21 mouse cellular contexts compared by ENCODE assay signal in genomic region chr6:141136664-141137375, GRCm38 (mm10).
DNase-seq lines count a peak whose midpoint lies in the region; ATAC-seq lines count a peak whose summit lies in the region.
"Had no signal": no experiment of that assay in that cellular context is flagged by ENCODE, and none has a peak within 500 bp of the region (broad histone marks: within the 10 kb centered on the region; RNA-seq: fewer than 3 reads in every experiment).

No protein-coding gene starts in this region.

- H3K9me3 ChIP-seq in hindbrain, embryonic 15.5 days = no peaks in the 10 kb centered on the region
- no peaks in the 10 kb centered on the region for H3K9me3 ChIP-seq in hindbrain, embryonic 12.5 days (replicated peaks)
- no peaks in the 10 kb centered on the region for H3K9me3 ChIP-seq in midbrain, embryonic 10.5 days (replicated peaks)
- no peaks in the 10 kb centered on the region for H3K9me3 ChIP-seq in midbrain, embryonic 15.5 days
- H3K9me3 ChIP-seq in embryonic facial prominence, embryonic 13.5 days = no peaks in the 10 kb centered on the region
- H3K9me3 ChIP-seq in intestine, embryonic 16.5 days (ENCODE audit: control insufficient read depth, low read length) = no peaks in the 10 kb centered on the region
- H3K9me3 ChIP-seq: forebrain, embryonic 13.5 days; limb, embryonic 10.5 days; stomach, embryonic 15.5 days had no signal

- no peak overlapping the region for H3K4me2 ChIP-seq in hindbrain, embryonic 15.5 days
- no peak overlapping the region for H3K4me2 ChIP-seq in hindbrain, embryonic 12.5 days (replicated peaks)
- no peak overlapping the region for H3K4me2 ChIP-seq in midbrain, embryonic 15.5 days
- H3K4me2 ChIP-seq in embryonic facial prominence, embryonic 13.5 days = no peak overlapping the region
- H3K4me2 ChIP-seq in intestine, embryonic 16.5 days (ENCODE audit: low read depth, low read length) = no peak overlapping the region
- H3K4me2 ChIP-seq: forebrain, embryonic 13.5 days; heart, embryonic 11.5 days; liver, embryonic 11.5 days; stomach, embryonic 15.5 days had no signal

- H3K4me1 ChIP-seq in hindbrain, embryonic 15.5 days (replicated peaks) = no peaks in the 10 kb centered on the region
- peaks cover 3% of the 10 kb centered on the region; the same call in 1 of the 2 replicates for H3K4me1 ChIP-seq in hindbrain, embryonic 12.5 days
- H3K4me1 ChIP-seq in midbrain, embryonic 10.5 days = peaks cover 10% of the 10 kb centered on the region
- no peaks in the 10 kb centered on the region for H3K4me1 ChIP-seq in midbrain, embryonic 15.5 days
- H3K4me1 ChIP-seq in embryonic facial prominence, embryonic 13.5 days = peaks cover 8% of the 10 kb centered on the region
- peaks cover 4% of the 10 kb centered on the region; the same call in 1 of the 2 replicates for H3K4me1 ChIP-seq in intestine, embryonic 16.5 days (ENCODE audit: control insufficient read depth, insufficient read depth, low read length)
- H3K4me1 ChIP-seq: forebrain, embryonic 13.5 days; limb, embryonic 10.5 days; stomach, embryonic 15.5 days had no signal

- no peak overlapping the region for H3K27ac ChIP-seq in hindbrain, embryonic 15.5 days (replicated peaks)
- no peak overlapping the region for H3K27ac ChIP-seq in hindbrain, embryonic 12.5 days
- H3K27ac ChIP-seq in midbrain, embryonic 10.5 days (replicated peaks) = 0 out of 2 replicates have a peak overlapping the region, but pooled peaks have one; percentile 23
- H3K27ac ChIP-seq in midbrain, embryonic 15.5 days = no peak overlapping the region
- H3K27ac ChIP-seq in embryonic facial prominence, embryonic 13.5 days = peak overlapping the region; percentile 22; the same call in 1 of the 2 replicates
- H3K27ac ChIP-seq in intestine, embryonic 16.5 days (ENCODE audit: low read length) = no peak overlapping the region
- H3K27ac ChIP-seq: forebrain, embryonic 13.5 days; layer of hippocampus, adult 2 months; limb, embryonic 10.5 days; stomach, embryonic 15.5 days had no signal

- H3K36me3 ChIP-seq in hindbrain, embryonic 15.5 days = no peaks in the 10 kb centered on the region
- H3K36me3 ChIP-seq in hindbrain, embryonic 12.5 days = no peaks in the 10 kb centered on the region
- no peaks in the 10 kb centered on the region for H3K36me3 ChIP-seq in midbrain, embryonic 10.5 days
- no peaks in the 10 kb centered on the region for H3K36me3 ChIP-seq in midbrain, embryonic 15.5 days (replicated peaks)
- H3K36me3 ChIP-seq in embryonic facial prominence, embryonic 13.5 days = no peaks in the 10 kb centered on the region
- H3K36me3 ChIP-seq in intestine, embryonic 16.5 days (ENCODE audit: control insufficient read depth, insufficient read depth, low read length) = no peaks in the 10 kb centered on the region
- H3K36me3 ChIP-seq: limb, embryonic 10.5 days; stomach, embryonic 15.5 days had no signal

- no peaks in the 10 kb centered on the region for H3K27me3 ChIP-seq in hindbrain, embryonic 15.5 days
- no peaks in the 10 kb centered on the region for H3K27me3 ChIP-seq in hindbrain, embryonic 12.5 days
- no peaks in the 10 kb centered on the region for H3K27me3 ChIP-seq in midbrain, embryonic 10.5 days (ENCODE audit: low read depth, poor library complexity, severe bottlenecking)
- H3K27me3 ChIP-seq in midbrain, embryonic 15.5 days (replicated peaks) = no peaks in the 10 kb centered on the region
- H3K27me3 ChIP-seq in embryonic facial prominence, embryonic 13.5 days = no peaks in the 10 kb centered on the region
- H3K27me3 ChIP-seq in intestine, embryonic 16.5 days (replicated peaks; ENCODE audit: control insufficient read depth, insufficient read depth, low read length) = no peaks in the 10 kb centered on the region
- H3K27me3 ChIP-seq: forebrain, embryonic 13.5 days; stomach, embryonic 15.5 days had no signal

- ATAC-seq in hindbrain, embryonic 15.5 days (ENCODE audit: low FRiP score, low read depth) = 0 out of 2 replicates have a peak, but pooled peaks have one; percentile 48
- ATAC-seq in hindbrain, embryonic 12.5 days (ENCODE audit: low FRiP score) = no peak
- ATAC-seq in midbrain, embryonic 15.5 days (replicated peaks) = no peak
- ATAC-seq in embryonic facial prominence, embryonic 13.5 days (ENCODE audit: insufficient number of reproducible peaks, insufficient read depth, low FRiP score, low TSS enrichment, low read depth) = peak; percentile 52; the same call in 1 of the 2 replicates
- ATAC-seq in intestine, embryonic 16.5 days = no peak
- ATAC-seq: forebrain, embryonic 13.5 days; intestine, postnatal 0 days had no signal

- 63% methylated on average over 12 of the region's 12 CpGs for WGBS in hindbrain, embryonic 15.5 days
- WGBS in hindbrain, embryonic 12.5 days = 70% methylated on average over 12 of the region's 12 CpGs
- 73% methylated on average over 12 of the region's 12 CpGs for WGBS in midbrain, embryonic 10.5 days
- WGBS in midbrain, embryonic 15.5 days = 65% methylated on average over 12 of the region's 12 CpGs
- 54% methylated on average over 12 of the region's 12 CpGs for whole genome bisulfite sequencing in embryonic facial prominence, embryonic 13.5 days
- 76% methylated on average over 12 of the region's 12 CpGs for WGBS in intestine, embryonic 16.5 days

- H3K9ac ChIP-seq in hindbrain, embryonic 15.5 days = no peak overlapping the region
- no peak overlapping the region for H3K9ac ChIP-seq in hindbrain, embryonic 12.5 days
- no peak overlapping the region for H3K9ac ChIP-seq in midbrain, embryonic 15.5 days
- H3K9ac ChIP-seq in embryonic facial prominence, embryonic 13.5 days = no peak overlapping the region
- no peak overlapping the region for H3K9ac ChIP-seq in intestine, embryonic 16.5 days (ENCODE audit: low read depth, low read length)
- H3K9ac ChIP-seq: forebrain, embryonic 13.5 days; stomach, embryonic 15.5 days had no signal

- DNase-seq in midbrain, embryonic 10.5 days (ENCODE audit: low spot score) = no peak
- DNase-seq in retina, postnatal 1 day = peak; percentile 67
- DNase-seq: cerebellum, adult 11 months; cerebellum, postnatal 36 days; heart, postnatal 36 days; lung, adult 2 months; lung, postnatal 36 days; right cerebral cortex, postnatal 14 days; thymus, adult 2 months had no signal

- H3K4me3 ChIP-seq in hindbrain, embryonic 15.5 days = no peak overlapping the region
- no peak overlapping the region for H3K4me3 ChIP-seq in hindbrain, embryonic 12.5 days
- no peak overlapping the region for H3K4me3 ChIP-seq in midbrain, embryonic 10.5 days
- no peak overlapping the region for H3K4me3 ChIP-seq in midbrain, embryonic 15.5 days
- H3K4me3 ChIP-seq in embryonic facial prominence, embryonic 13.5 days = no peak overlapping the region
- no peak overlapping the region for H3K4me3 ChIP-seq in intestine, embryonic 16.5 days (ENCODE audit: low read length)
- H3K4me3 ChIP-seq: forebrain, embryonic 13.5 days; layer of hippocampus, adult 2 months; limb, embryonic 10.5 days; stomach, embryonic 15.5 days had no signal

Comparison
In these comparisons a context has a peak if more than half of its experiments do, and no peak if none do; other contexts are left out.
1. ATAC-seq: peak in hindbrain, embryonic 15.5 days (single experiment) and embryonic facial prominence, embryonic 13.5 days (single experiment); none in hindbrain, embryonic 12.5 days (single experiment), midbrain, embryonic 15.5 days (single experiment) and intestine, embryonic 16.5 days (single experiment).
2. H3K27ac ChIP-seq: peak in midbrain, embryonic 10.5 days (single experiment) and embryonic facial prominence, embryonic 13.5 days (single experiment); none in hindbrain, embryonic 15.5 days (single experiment), hindbrain, embryonic 12.5 days (single experiment), midbrain, embryonic 15.5 days (single experiment) and intestine, embryonic 16.5 days (single experiment).